Mouse (Mus musculus): ENCODE results near the gene Cyld.

GRCm38 (mm10) chr8:88702816-88703215 lies 6.0 kb downstream of the Cyld start:
- TF ChIP-seq CTCF (IDR thresholded peaks at IDR 0.05) (no peak), EP300 (IDR thresholded peaks at IDR 0.05) (no peak)
